Mouse (Mus musculus): ENCODE data around the gene Pnrc2.

Pnrc2 gene

GRCm38 (mm10) chr4:135873526-135874202 is at the start of gene Pnrc2:
Gene Pnrc2 (minus strand): TSS chr4:135873850.
- peak; percentile 92 for DNase-seq

- DNase-seq, result no peak
Measured at GRCm38 (mm10) chr4:135922190-135922589, 48.5 kb upstream of the Pnrc2 start.

- DNase-seq, result peak; percentile 55
Measured at GRCm38 (mm10) chr4:135921257-135922120, 47.8 kb upstream of the Pnrc2 start.

GRCm38 (mm10) chr4:135920304-135921241 is 46.9 kb upstream of the Pnrc2 start, which contains the start of gene Fuca1:
Gene Fuca1 (plus strand): TSS chr4:135920735.
- DNase-seq, result peak; percentile 98

- DNase-seq, result no peak
Measured at GRCm38 (mm10) chr4:135919280-135919639, 45.6 kb upstream of the Pnrc2 start.

GRCm38 (mm10) chr4:135918635-135919279 is 45.1 kb upstream of the Pnrc2 start:
- peak; percentile 65 for DNase-seq

GRCm38 (mm10) chr4:135913433-135913832 is 39.8 kb upstream of the Pnrc2 start:
- DNase-seq, result no peak

- DNase-seq, result no peak
Measured at GRCm38 (mm10) chr4:135912835-135913234, 39.2 kb upstream of the Pnrc2 start.

GRCm38 (mm10) chr4:135912164-135912563 is 38.5 kb upstream of the Pnrc2 start:
- no peak for DNase-seq

- DNase-seq, result peak; percentile 53
Measured at GRCm38 (mm10) chr4:135911531-135911930, 37.9 kb upstream of the Pnrc2 start.

GRCm38 (mm10) chr4:135909326-135910066 is 35.8 kb upstream of the Pnrc2 start:
- DNase-seq, result no peak

- DNase-seq, result no peak
Measured at GRCm38 (mm10) chr4:135906633-135907032, 33.0 kb upstream of the Pnrc2 start.

GRCm38 (mm10) chr4:135904810-135905209 is 31.2 kb upstream of the Pnrc2 start:
- no peak for DNase-seq

GRCm38 (mm10) chr4:135902606-135903242 is 29.1 kb upstream of the Pnrc2 start:
- no peak for DNase-seq

GRCm38 (mm10) chr4:135900008-135900407 is 26.4 kb upstream of the Pnrc2 start:
- peak; percentile 56 for DNase-seq

GRCm38 (mm10) chr4:135899050-135899448 is 25.4 kb upstream of the Pnrc2 start:
- peak; percentile 58 for DNase-seq

- DNase-seq, result peak; percentile 83
Measured at GRCm38 (mm10) chr4:135898380-135899049, 24.9 kb upstream of the Pnrc2 start.

- DNase-seq, result no peak
Measured at GRCm38 (mm10) chr4:135896157-135896556, 22.5 kb upstream of the Pnrc2 start.

- DNase-seq, result peak; percentile 31
Measured at GRCm38 (mm10) chr4:135895071-135895571, 21.5 kb upstream of the Pnrc2 start, which contains the start of gene Cnr2. Gene Cnr2 (plus strand): TSS chr4:135895394.

GRCm38 (mm10) chr4:135892884-135893283 is 19.2 kb upstream of the Pnrc2 start:
- DNase-seq, result peak; percentile 27
